Mouse (Mus musculus) c-Kit-positive CD71-positive TER-119-positive erythroid progenitor cells, embryonic 14.5 days (primary cell): ENCODE measurements around the gene Ccr5.

Source experiments
- DNase-seq: peaks from one replicate; pipeline ENCODE4 v3.0.0-alpha.2; 2013; ENCODE audit warnings: low spot score

The Ccr5 gene

GRCm38 (mm10) chr9:124138055-124138775 is 16.9 kb downstream of the Ccr5 start:
- DNase-seq, result peak; percentile 76

DNA sequence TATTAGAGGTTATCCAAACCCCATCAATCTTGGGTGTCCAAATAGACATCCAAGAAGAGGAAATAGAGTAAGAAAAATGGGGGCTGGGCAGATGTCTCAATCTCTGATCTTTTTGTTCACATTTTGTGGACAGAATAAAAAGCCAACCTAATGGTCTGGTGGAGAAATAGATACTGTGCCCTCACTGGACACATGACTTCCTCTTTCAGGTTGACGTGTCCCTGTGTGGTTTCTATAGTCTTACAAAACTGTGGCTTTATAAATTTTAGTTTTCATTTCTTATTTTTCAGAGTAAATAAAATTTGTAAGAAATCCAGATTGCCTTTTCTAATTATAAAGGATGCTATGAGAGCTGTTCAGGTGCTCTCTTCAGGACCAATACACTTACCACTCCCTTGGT is 22.3 kb downstream of the Ccr5 start:
- DNase-seq, result no peak

DNA sequence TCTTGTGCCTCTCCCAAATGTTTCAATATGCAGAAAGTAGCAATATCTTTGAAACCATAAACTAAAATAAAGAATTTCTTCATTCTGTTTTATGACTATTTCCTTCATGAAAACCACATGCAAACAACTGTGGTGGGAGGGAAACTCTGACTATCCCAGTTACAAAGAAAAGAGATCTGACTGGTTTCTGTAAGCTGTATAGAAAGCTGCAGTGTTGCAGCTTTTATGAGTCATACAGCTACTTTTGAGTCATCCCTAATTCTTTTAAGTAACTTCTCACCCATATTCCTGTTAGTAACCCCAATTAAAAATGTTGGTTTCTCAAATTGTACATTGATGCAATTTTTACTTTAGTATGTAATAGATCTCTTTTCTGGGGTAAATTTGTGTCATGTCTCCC is 25.0 kb downstream of the Ccr5 start:
- DNase-seq, result no peak
